Mouse (Mus musculus): ENCODE measurements around the gene Dnajb12.

The Dnajb12 gene

GRCm38 (mm10) chr10:59918111-59918510 is 38.8 kb downstream of the Dnajb12 start:
- DNase-seq (ENCODE audit: low read depth, low spot score): no peak

GRCm38 (mm10) chr10:59919494-59920181 is 40.3 kb downstream of the Dnajb12 start:
- DNase-seq (ENCODE audit: low read depth, low spot score): no peak

- DNase-seq (ENCODE audit: low read depth, low spot score): no peak
These were observed 41.1 kb downstream of the Dnajb12 start for GRCm38 (mm10) chr10:59920485-59920809.

- peak; percentile 57 for DNase-seq (ENCODE audit: low read depth, low spot score)
These were observed 41.7 kb downstream of the Dnajb12 start for GRCm38 (mm10) chr10:59920810-59921681.

GRCm38 (mm10) chr10:59923493-59923892 is 44.1 kb downstream of the Dnajb12 start:
- no peak for DNase-seq (ENCODE audit: low read depth, low spot score)

GRCm38 (mm10) chr10:59924305-59924704 is 44.9 kb downstream of the Dnajb12 start:
- DNase-seq (ENCODE audit: low read depth, low spot score): no peak

GRCm38 (mm10) chr10:59929205-59929604 is 49.8 kb downstream of the Dnajb12 start:
- DNase-seq (ENCODE audit: low read depth, low spot score): no peak

- no peak for DNase-seq (ENCODE audit: low read depth, low spot score)
These were observed 51.6 kb downstream of the Dnajb12 start for GRCm38 (mm10) chr10:59930996-59931395.

GRCm38 (mm10) chr10:59932521-59932920 is 53.2 kb downstream of the Dnajb12 start:
- peak; percentile 54 for DNase-seq (ENCODE audit: low read depth, low spot score)

- no peak for DNase-seq (ENCODE audit: low read depth, low spot score)
These were observed 54.7 kb downstream of the Dnajb12 start for GRCm38 (mm10) chr10:59934039-59934438.

GRCm38 (mm10) chr10:59936058-59936856 is 56.9 kb downstream of the Dnajb12 start:
- DNase-seq (ENCODE audit: low read depth, low spot score): peak; percentile 36

- DNase-seq (ENCODE audit: low read depth, low spot score): no peak
These were observed 59.3 kb downstream of the Dnajb12 start for GRCm38 (mm10) chr10:59938662-59939061.

GRCm38 (mm10) chr10:59939081-59939480 is 59.7 kb downstream of the Dnajb12 start:
- peak; percentile 55 for DNase-seq (ENCODE audit: low read depth, low spot score)

- DNase-seq (ENCODE audit: low read depth, low spot score): peak; percentile 52
These were observed 63.0 kb downstream of the Dnajb12 start for GRCm38 (mm10) chr10:59942281-59942846.

- no peak for DNase-seq (ENCODE audit: low read depth, low spot score)
These were observed 63.6 kb downstream of the Dnajb12 start for GRCm38 (mm10) chr10:59942847-59943420.

GRCm38 (mm10) chr10:59943421-59943989 is 64.1 kb downstream of the Dnajb12 start:
- DNase-seq (ENCODE audit: low read depth, low spot score): no peak

GRCm38 (mm10) chr10:59945416-59945815 is 66.1 kb downstream of the Dnajb12 start:
- DNase-seq (ENCODE audit: low read depth, low spot score): no peak

GRCm38 (mm10) chr10:59946362-59946761 is 67.0 kb downstream of the Dnajb12 start:
- no peak for DNase-seq (ENCODE audit: low read depth, low spot score)

GRCm38 (mm10) chr10:59947296-59948073 is 68.1 kb downstream of the Dnajb12 start:
- DNase-seq (ENCODE audit: low read depth, low spot score): peak; percentile 52
